Mouse (Mus musculus): ENCODE measurements around the gene Pde4d.

Gene Pde4d

DNA sequence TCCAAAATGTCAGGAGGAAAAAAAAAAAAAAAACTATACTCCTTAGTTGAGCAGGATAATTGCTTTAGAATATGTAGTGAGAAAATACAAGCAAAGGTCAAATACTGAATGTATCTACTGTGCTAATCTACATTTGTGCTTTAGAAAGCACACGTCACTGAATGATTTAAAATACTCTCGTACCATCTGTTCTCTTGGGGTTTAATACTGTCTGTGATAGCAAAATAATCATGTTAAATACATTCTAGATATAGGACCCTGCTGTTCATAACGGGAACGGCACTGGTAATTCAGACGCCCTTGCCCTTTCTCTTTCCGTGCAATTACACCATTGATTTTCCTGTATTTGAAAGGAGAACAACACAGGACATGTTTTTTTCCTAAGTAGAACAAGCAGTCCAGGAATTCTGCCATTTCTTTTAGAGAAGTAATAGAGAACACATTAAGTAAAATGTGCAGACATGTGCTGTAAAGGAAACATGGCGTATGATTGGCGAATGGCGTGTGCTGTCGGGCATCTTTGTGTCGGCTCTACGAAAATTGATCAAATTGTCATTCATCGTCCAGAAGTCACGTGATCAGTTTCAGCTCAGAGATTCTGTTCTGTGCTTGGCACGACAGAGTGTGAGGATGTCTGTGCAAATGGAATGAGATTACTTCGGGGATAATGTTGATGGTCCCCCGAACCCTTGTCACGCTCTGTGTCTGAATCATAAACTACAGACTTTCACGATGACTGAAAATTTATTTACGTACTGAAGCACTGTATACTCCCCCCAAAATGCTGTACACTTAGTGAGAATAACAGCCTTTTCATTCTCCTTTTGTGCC, 1119.1 kb downstream of the Pde4d start:
- no peak for DNase-seq (ENCODE audit: low spot score)

DNA sequence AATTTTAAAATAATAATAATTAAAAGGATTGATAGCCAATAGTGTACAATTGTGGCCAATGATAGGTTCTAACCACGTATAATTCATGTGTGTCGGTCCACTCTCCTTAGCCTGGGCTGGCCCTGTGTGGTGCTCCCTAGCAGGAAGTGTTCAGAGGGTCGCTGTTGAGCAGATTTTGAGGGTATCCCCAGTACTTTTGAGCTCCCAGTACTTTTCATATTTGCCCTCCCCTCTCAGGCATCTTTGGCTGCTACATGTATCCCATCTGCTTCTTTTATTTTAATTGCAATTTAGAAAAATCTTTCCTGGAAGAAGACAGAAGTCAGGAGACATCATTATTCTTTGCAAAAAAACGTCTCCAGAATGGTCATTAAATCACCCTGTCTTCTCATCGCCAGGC, 1119.7 kb downstream of the Pde4d start:
- DNase-seq (ENCODE audit: low spot score): no peak

DNA sequence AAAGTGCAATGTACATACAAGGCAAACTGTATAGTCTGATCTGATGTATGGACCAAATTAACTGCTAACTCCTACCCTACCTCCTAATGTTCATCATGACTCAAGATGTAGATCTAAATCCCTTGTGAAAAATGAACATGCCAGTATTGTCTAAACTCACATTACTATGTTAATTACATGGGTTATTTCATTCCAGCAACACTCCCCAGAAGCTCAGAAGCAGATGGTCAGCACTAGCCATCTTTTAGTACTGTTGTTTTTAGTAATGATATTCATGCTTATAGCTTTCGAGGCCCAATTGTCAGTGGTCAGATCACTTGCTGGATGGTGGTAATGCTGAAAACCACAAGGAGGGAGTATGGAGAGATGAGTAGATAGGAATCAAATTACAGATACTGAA, 1127.0 kb downstream of the Pde4d start:
- DNase-seq (ENCODE audit: low spot score): no peak

DNA sequence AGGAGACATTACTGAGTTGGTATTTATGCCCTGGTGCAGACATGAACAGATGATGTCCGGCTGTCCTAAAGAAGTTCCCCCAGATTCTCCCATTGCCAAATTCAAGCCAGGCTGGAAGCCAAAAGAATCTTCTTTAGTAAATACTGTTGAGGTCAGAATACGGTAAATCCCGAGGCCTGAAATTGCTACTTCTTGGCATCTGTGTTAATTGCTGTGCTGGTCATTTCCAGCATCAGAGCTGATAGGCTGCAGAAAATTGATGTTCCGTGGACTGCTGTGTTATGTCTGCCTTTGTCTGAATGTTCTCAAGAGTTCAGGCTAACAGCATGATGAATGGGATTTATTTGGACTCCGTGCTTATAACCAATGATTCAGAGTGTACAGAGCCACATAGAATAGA, 1127.7 kb downstream of the Pde4d start:
- DNase-seq (ENCODE audit: low spot score): no peak

DNA sequence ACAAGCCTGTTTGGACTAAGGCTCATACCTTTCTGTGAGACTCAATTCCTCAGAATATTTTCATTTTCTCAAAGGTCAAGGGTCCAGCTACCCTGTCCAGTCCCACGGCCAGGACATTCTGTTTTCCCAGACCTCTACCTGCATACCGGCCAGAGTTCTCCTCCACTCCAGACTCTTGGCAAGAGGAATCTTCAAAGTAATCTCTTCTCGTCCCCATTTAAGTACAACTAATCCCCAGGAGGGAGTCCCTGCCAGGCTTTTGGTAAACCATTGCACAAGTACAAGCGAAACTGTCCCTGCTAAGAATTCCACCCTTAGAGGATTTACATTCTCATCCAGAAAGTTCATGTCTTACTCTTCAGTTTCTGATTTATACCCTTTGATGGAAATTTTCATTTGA, 1128.2 kb downstream of the Pde4d start:
- no peak for DNase-seq (ENCODE audit: low spot score)

DNA sequence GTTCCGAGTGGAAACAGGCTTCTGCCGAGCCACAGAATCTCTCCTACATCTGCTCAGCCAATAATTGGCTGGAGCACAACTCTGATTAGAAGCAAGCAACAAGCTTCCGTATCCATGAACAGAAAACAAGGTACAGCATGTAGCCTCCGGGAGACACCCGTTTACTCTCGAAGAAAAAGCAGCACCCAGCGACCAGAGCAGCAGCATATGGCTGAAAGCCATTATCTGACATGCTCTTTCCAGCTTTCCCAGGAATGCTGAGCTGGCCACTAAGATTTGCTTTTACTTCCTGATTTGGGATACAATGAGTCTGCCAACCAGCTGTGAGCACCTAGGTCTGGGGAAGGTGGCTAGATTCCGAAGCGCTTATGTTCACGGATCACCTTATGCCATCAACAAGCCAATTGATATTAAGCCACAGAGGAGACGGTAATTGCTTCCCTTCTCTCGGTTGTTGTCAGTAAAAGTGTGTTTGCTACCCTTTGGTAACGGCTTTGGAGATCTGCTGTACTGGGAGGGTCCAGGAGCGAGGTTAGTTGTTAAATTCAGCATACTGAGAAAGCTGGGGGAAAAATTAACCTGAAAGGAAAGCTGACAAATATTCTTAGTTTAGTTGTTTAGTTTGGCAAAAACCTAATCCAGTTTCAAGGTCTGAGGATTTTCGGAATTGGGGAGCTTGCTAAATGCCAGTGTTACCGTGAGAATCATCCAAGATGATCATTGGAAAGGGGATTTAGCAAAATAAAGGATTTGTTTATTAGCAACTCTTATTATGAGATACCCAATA, 1131.7 kb downstream of the Pde4d start:
- no peak for DNase-seq (ENCODE audit: low spot score)

DNA sequence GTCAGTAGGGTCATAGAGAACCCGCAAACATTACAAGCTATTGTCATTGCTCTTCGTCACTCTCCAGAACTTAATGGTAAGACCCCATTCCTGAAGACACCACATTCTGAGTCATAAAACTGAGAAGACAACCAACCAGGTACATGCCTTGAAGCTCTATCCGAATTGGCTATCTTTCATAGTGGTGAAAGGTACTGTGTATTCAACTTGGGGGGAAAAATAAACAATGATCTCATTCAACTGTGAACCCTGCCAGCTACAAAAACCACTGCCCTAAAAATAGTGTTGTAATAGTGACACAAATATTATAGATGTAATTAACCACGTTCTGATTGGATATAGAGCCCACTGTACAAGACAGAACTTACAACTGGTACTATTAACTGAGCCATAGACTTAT, 1140.3 kb downstream of the Pde4d start:
- DNase-seq (ENCODE audit: low spot score): no peak

DNA sequence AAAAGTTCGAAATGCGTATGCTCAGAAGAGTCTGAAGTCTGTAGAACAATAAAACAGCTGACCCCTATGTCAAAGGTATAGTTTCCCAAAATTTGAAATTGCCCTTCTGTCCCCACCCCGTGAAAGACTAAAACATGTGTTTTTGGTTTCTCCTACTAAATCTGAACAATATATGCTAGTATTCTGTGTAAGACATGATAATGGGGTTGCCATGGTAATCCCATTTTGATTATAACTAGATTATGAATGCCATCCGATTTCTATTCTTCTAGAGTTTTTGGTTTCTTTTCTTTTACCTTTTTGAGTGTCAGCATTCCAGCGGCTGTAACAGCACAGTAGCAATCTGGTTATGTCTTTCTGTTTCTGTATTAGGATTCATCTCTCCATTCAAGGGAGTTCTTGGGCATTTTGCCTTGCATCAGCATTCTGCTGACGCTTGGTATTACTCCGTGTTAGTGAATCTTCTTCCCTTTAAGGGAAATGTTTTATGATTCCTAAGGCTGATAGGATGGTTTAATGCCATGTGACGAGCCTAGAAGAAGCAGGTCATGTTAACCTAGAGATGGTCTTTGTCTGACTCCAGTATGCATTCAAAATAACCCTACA, 1142.5 kb downstream of the Pde4d start:
- no peak for DNase-seq (ENCODE audit: low spot score)

DNA sequence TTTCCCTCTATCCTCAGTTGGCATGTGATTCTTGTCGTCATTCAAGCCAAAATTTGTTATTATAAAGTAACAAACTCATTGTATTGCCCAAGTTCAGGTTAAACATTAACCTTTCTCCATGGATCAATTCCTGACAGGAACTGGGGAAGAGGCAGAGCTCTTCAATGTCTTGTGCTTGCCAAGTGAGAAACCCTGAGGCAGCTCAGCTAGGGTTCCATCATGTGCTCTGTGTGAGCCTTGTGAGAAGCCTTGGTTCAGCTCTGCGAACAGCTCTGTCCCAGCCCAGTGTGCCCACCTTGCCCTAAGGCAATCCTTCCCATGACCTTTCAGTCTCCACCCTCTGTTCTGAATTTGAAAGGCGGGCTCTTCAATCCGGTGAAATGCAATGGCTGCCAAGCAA, 1150.0 kb downstream of the Pde4d start:
- no peak for DNase-seq (ENCODE audit: low spot score)

DNA sequence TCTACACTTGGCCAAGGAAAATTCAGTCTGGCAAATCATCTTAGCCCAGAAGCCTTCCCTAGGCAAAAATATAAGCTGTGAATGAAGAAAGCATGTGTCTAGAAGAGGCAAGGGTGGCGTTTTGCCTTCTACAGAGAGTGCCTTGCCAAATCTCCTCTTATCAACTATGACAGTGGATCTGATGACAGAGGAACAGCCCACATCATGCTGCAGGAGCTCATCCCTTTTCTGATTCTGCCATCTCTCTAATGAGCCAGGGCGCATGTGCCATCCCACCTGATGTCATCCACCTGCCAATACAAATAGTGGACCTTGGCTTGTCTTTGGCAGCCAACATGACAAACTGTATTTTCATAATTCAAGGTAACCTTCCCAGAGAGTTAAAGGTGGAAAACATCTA, 1154.3 kb downstream of the Pde4d start:
- no peak for DNase-seq (ENCODE audit: low spot score)

DNA sequence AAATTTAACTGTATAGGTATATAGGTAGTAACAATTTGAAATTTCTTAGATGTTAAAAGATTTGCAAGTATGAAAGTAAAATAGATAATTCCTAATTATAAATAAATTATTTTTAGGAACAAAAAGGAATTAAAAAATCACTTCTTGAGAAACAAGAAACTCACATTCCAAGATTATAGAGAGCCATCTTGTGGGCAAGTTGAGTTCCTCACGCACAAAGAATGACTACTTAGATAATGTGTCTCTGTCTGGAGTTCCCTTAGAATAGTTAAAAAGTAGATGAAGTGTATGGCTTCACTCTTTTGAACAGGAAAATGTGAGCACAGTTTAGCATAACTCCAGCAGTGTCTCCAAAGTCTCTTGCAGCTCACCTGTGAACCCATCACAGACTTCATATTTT, 1155.4 kb downstream of the Pde4d start:
- DNase-seq (ENCODE audit: low spot score): no peak

DNA sequence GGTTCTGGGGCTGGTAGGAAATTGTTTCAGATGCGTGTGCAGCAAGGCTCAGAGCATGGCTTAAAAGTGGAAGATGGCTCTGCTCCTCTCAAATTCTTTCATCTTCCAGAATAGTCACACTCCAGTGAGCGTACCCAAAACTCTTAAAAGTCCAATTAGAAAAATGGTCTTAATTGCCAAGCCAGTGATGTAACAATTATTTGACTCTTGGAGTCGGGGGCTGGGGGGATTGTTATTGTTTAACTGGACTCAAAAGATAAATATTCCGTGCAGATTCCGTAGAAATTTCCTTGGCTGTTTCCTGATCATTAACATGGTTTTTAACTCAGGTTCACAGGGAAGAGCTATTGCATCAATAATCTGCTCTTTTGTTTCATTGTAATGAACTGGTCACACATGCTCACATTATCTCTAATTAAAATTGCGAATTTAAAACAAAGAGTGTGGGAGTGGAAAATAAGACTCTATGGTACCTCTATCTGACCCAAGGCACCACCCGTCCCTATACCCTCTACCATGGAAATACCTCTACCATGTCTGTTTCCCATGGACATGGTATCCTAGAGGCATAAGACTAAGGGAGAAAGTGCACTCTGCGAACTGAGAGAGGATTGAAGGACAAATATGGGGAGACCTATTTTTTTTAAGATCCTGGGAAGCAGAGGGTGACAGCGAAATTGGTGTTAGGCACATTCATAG, 1159.5 kb downstream of the Pde4d start:
- no peak for DNase-seq (ENCODE audit: low spot score)

DNA sequence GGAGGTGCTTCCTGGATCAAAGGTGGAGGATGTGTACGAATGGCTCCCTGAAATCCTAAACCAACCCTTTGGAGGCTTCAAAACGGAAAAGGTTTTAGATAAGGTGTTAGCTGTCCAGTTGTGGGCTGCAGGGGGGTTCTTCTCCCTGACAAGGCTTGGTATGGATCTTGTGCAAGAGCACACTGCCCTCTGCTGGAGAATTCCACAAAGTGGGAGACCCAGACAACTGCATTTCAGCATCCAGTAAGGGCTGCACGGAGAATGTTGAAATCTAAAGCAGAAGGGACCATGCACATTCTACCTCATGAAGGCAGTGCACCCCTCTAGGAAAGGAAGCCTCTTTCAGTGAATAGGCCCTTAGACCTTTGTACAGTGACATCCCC, 1160.0 kb downstream of the Pde4d start:
- peak; percentile 29 for DNase-seq (ENCODE audit: low spot score)

DNA sequence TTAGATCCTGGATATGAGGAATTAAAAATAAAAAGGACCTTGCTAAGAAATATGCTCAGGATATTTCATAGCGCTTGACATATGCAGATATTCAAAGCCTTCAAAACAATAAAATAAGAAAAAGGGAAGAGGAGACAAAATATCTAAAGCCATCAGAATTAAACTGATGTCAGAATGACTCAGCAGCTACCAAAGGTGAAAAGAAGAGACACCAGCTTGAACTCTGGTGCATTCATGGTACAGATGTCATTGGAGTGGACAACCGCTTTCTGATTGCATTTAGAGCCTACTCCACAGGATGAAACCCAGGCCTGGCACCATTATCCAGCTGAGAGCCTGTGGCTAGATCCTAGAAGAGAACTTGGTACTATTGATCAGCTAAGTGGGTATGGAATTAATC, 1161.0 kb downstream of the Pde4d start:
- no peak for DNase-seq (ENCODE audit: low spot score)

DNA sequence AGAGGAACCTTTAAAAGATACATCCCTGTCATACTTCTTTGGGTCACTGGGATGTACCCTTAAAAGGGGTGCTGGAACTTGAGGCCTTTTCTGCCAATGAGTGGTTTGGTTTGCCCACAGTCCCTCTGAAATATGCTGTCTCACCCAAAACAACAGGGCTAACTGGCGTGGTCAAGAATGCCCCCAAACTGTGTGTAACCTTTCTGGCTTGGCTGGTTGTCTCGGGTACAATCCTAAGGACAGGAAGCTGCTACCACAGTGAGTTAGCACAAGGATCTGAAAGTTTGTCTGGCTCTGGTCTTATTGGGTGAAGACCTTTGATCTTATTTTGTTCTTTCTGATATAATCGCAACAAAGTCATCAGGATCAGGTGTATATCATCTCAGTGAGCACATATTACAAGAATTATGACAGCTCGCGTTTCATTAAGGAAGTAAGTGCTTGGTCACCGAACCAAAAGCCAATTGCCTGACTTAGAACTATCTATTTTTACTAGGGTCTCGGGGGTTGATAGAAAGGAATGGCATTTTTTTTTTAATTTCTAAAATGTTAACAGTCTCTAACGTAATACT, 1165.6 kb downstream of the Pde4d start:
- no peak for DNase-seq (ENCODE audit: low spot score)

DNA sequence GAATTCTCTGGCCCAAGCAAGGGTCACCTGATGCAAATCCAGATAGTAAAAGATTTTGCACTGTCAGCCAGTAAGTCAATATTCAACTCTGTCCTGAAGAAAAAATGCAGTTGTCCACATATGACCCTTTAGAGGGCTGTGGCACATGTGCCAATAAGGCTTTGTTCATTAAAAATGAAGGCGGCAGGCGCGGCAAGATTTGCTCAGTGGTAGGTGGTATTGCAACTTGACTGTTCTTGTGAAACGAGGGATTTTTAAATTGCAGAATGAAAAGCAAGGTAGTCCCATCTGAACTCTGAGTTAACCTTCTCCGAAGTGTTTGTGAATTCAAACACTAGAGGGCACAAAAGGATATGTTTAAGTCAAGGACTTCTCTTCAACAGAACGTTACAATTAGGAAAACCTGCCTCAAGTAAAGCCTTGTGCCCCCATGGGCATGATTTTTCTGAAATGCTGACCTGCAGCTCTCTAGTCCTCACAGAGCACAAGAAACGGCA, 1166.1 kb downstream of the Pde4d start:
- peak; percentile 42 for DNase-seq (ENCODE audit: low spot score)

DNA sequence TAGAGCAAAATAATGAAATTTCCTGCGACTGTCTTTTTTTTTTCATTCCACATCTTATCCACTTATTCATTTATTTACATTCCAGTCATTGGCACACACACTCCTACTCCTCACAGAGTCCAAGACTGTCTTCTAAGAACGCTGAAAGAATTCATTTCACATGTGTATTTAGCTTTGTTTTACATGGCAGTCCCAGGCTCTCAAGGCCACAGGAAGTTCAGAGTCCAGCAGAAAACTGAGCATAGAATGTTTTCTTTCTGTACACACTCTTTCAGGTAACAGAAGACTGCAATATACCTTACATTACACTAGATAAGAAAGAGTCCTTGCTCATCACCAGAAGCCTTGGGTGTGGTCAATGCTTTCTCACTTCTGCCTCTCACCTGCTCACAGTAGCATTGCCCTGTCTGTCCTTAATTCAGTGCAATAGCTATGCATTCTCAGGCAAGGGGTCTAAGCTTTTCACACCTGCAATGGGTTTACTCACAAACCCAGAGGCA, 1169.5 kb downstream of the Pde4d start:
- DNase-seq (ENCODE audit: low spot score): no peak

DNA sequence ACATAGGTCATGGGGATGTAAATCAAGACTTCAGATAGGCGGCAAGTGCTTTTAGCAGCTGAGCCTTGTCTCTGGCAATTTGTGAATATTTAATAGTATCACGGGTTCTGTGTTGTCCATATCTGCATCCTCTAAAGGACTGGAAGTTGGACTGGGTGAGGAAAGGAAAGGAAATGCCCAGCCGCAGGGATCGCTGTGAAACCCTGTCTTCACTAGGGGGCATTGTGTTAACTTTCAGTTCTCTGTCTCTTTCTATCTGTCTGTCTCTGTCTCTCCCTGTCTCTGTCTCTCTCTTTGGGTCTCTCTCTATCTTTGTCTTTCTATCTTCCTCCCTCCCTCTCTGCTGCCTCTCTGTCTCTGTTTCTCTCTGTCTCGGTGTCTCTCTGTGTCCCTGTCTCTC, 1172.5 kb downstream of the Pde4d start:
- no peak for DNase-seq (ENCODE audit: low spot score)

DNA sequence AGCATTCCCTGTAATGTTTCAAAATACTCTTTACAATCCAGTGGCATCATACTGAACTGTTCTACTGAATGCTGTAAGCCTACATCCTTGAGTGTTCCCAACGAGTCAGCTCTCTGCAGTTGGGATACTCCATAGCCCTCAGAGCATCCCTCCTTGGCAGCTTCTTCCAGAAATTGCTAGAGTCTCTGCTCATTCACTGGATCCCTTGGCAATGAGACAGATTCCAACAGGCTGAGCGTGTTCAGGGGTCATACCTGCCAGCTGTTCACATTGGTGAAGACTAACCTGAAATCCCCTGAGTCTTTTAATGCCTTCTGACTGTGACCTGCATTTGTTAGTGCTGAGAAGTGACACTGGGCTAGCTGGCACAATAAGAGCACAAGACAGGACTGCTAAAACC, 1173.5 kb downstream of the Pde4d start:
- DNase-seq (ENCODE audit: low spot score): no peak

DNA sequence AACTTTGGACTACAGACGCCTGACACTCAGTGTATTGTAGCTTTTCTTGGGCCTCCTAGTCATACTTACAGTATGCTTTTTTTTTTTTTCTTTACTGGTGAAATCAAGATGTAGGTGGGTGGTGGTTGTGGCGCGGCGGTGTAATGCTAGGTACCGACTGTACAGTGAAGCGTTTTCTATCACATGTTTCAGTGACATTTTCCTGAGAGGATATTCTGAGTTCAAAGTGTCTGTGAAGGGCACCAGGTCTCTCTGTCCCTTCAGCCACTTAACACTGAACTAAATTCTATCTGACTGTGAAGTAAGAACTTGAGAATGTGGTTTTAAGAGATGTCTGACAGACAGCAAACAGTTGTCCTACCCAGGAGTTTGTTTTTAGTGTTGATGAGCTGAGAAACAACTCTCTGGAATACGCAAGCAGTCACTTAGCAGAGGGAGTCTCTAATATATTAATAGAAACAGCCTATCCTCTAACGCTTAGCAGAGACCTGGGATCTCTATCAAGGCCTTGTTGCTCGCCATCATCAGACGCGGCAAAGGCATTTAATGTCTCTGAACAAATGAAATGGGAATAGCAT, 1175.1 kb downstream of the Pde4d start:
- DNase-seq (ENCODE audit: low spot score): no peak

DNA sequence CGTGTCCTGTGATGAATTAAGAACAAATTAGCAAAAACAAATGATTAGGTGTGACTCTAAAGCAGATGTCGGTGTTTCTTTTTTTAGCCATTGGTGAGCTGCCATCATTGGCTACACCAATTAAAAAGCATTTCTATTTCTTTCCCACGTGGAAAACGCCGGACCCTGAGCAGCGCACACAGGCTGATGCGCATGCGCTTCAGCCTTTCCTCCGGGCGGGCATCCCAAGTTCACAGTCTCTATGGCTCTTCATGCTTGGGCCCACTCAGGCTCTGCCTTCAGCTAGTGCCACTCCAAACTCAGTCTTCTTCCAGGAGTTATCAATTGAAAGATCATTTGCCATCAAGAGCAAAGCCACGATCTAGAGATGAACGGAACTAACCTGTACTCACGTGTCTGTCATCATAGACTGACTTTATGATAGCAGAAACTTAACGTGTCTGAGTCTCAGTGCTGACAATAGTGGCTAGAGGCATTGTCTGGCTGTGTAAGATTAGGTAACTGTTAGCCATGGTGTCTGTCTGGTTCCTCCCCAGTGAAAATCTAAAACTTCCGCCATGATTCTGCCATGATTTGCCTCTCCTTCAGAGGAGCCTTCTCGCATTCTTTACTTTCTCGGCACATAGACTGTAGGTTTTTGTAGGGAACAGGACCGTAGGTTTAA, 1175.8 kb downstream of the Pde4d start:
- no peak for DNase-seq (ENCODE audit: low spot score)

Measured in layer of hippocampus, adult 9-10 months (tissue).